Mouse (Mus musculus): ENCODE measurements around the gene Gm11596.
"Not testable (repeated sequence)": the region's sequence is repeated elsewhere in the genome, so short reads cannot be mapped to it uniquely, and the experiment has no call there.

DNA sequence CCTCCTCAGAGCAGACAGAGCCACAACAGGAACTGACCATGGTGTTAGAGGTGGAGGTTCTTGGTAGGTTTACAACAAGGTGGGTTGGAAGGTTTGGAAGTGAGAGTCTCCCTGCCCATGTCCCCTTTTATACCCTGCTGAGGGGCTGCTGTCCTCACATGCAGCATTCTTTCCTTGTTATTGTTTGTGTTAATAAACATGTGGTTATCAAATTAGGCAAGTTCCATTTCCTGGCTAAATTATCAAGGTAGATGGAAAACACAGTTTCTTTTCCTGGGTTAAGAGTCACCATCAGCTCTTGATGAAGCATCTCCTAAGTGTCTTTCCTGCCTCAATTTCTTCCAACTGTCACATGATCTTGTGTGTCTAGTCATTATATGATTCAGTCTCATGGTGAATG lies 20.5 kb downstream of the Gm11596 start, which contains the start of gene Gm11595:
- not testable (repeated sequence) for TF ChIP-seq USF1 (IDR thresholded peaks at IDR 0.05; ENCODE audit: low read depth, low read length); CTCF (IDR thresholded peaks at IDR 0.05 in 2 of 3, conservative IDR thresholded peaks at IDR 0.05 in 1 of 3; ENCODE audit: control insufficient read depth in 1 of 3, insufficient read depth in 1 of 3, low read depth in 2 of 3, low read length in 3 of 3, poor library complexity in 1 of 3, severe bottlenecking in 1 of 3); EP300 (IDR thresholded peaks at IDR 0.05; ENCODE audit: low read depth in 1 of 2, low read length in 2 of 2); CHD2 (IDR thresholded peaks at IDR 0.05; ENCODE audit: low read length); MXI1 (IDR thresholded peaks at IDR 0.05; ENCODE audit: low read depth, low read length); BHLHE40 (IDR thresholded peaks at IDR 0.05; ENCODE audit: borderline replicate concordance, low read depth, low read length); ZKSCAN1 (IDR thresholded peaks at IDR 0.05; ENCODE audit: low read depth, low read length); TBP (IDR thresholded peaks at IDR 0.05; ENCODE audit: low read depth, low read length); RCOR1 (IDR thresholded peaks at IDR 0.05; ENCODE audit: low read depth, low read length); GABPA (IDR thresholded peaks at IDR 0.05; ENCODE audit: low read depth, low read length)
